Mouse (Mus musculus) liver, adult 2 months (tissue): ENCODE results near the gene St6galnac3.

Experiments used
- CTCF ChIP-seq: fragments of 200-500 bp; IDR thresholded peaks from 2 replicates; pipeline ENCODE4 v1.5.1; 2011; ENCODE audit warnings: low read depth, low read length, control low read depth
- POLR2A ChIP-seq: fragments of 200-500 bp; IDR thresholded peaks from 2 replicates; pipeline ENCODE4 v1.6.1; 2011; ENCODE audit warnings: low read length, control low read depth; ENCODE audit not compliant: insufficient read depth; ENCODE audit errors: extremely low read depth

DNA sequence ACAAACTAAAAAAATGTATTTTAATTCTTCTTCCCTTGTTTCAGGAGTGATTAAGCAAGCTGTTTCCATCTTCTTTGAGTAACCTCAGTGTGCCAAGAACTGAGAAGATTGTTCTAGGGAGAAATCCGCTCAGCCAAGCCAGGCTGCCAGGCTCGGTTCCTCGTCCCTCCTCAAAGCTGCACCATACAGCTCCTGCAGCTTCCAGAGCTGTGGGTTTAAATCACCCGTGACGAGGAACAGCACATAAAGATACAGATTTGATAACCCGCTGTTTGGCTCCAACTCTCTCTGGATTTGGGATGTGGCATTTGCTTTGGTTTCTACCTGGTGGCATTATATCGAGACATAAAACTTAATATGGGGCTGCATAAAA lies 303.1 kb downstream of the St6galnac3 start:
- TF ChIP-seq CTCF (no peak), POLR2A (no peak)
